In genomic region chr2:79797444-79797843, GRCm38 (mm10) we compare ENCODE assay signal across 22 mouse cellular contexts.
"Had no signal": no experiment of that assay in that cellular context is flagged by ENCODE, and none has a peak within 500 bp of the region (broad histone marks: within the 10 kb centered on the region; RNA-seq: fewer than 3 reads in every experiment).

No protein-coding gene starts in this region.

- DNase-seq: liver, postnatal 0 days; lung, adult 2 months; lung, postnatal 14 days; lung, postnatal 36 days; retina, postnatal 1 day; right cerebral cortex, adult 18-20 months; right cerebral cortex, postnatal 25 days; right cerebral cortex, postnatal 4 days; spleen, adult 18-20 months; thymus, adult 18-20 months; thymus, postnatal 14 days; thymus, postnatal 36 days had no signal

- ATAC-seq: liver, postnatal 0 days; lung, postnatal 0 days; midbrain, embryonic 13.5 days; midbrain, embryonic 16.5 days had no signal

- H3K9ac ChIP-seq: liver, embryonic 15.5 days; liver, postnatal 0 days; lung, embryonic 15.5 days; midbrain, embryonic 13.5 days; neural tube, embryonic 12.5 days had no signal

- H3K4me3 ChIP-seq: liver, embryonic 15.5 days; lung, embryonic 15.5 days; megakaryocyte, embryonic 14.5 days; midbrain, embryonic 13.5 days; myocyte; neural tube, embryonic 12.5 days had no signal

- H3K9me3 ChIP-seq: liver, embryonic 15.5 days; lung, embryonic 15.5 days; megakaryocyte, embryonic 14.5 days; midbrain, embryonic 13.5 days; neural tube, embryonic 12.5 days had no signal

- H3K27ac ChIP-seq: liver, embryonic 15.5 days; lung, embryonic 15.5 days; macrophage; midbrain, embryonic 13.5 days; neural tube, embryonic 12.5 days had no signal

- H3K4me1 ChIP-seq: liver, embryonic 15.5 days; lung, embryonic 15.5 days; megakaryocyte, embryonic 14.5 days; midbrain, embryonic 13.5 days had no signal

- H3K36me3 ChIP-seq: liver, embryonic 15.5 days; lung, embryonic 15.5 days; midbrain, embryonic 13.5 days; neural tube, embryonic 12.5 days had no signal

- H3K27me3 ChIP-seq: liver, embryonic 15.5 days; lung, embryonic 15.5 days; midbrain, embryonic 13.5 days; neural tube, embryonic 12.5 days had no signal

- H3K4me2 ChIP-seq: liver, embryonic 15.5 days; lung, embryonic 15.5 days; midbrain, embryonic 11.5 days; midbrain, embryonic 13.5 days; neural tube, embryonic 12.5 days had no signal
